Mouse (Mus musculus) T-helper 17 cell (primary cell): ENCODE results near the gene Mettl17.

ENCODE experiments used
- in situ Hi-C, 2 experiments: fragments of 300-600 bp; cut with MboI, MseI; formaldehyde crosslinking; loops; 1 replicate in 1 of 2; 2 replicates in 1 of 2; pipeline ENCODE4 v1.15.1; 2025; ENCODE audit warnings: high pct_unique_total_duplicates in 2 of 2

Gene Mettl17

DNA sequence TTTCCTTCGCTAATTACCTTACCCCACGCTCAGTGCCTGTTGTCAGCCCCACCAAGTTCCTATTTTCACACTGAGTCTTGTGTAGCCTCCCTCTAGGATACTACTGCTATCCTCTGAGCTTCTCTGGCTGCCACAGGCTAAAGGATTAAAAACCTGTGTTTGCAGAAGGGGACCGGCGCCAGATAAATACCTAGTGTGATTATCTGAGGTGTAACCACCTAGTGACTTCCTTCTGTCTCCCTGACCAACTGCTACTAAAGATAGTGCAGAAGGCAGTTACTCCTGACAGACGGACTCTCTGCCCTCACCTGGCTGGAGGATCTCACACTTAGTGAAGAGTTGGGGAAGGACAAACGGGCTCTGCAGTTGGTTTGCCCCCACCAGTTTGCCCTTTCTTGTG, 11.4 kb downstream of the Mettl17 start:
- in situ Hi-C loops, result no loop called here

DNA sequence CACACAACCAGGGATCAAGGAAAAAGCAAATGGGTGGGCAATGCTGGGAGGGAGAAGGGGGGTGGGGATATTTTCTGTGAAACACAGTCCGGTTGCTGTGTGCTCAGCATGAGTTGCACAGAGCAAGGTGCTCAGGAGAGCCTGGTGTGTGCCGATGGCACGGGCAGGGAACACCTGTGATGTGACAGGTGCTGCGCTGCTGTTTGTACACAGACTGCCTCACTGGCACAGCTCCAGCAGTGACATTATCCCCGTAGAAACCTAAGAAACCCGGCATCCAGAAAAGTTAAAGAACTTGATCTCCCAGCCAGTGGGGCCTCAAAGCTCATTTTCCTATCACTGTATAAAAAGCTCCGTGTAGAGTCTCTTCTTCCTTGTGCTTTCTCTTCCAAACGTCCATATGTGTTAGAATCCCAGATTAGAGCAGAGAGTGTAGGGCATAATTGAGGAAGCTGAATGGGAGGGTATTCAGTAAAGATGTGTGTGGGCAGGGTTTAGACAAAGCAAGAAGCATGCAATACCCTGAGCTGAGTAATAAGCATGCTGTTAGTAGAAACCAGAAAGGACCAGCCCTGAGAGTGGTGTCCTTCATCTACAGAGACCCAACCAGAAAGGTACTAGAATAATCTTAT, 12.0 kb downstream of the Mettl17 start:
- in situ Hi-C loops, result no loop called here

DNA sequence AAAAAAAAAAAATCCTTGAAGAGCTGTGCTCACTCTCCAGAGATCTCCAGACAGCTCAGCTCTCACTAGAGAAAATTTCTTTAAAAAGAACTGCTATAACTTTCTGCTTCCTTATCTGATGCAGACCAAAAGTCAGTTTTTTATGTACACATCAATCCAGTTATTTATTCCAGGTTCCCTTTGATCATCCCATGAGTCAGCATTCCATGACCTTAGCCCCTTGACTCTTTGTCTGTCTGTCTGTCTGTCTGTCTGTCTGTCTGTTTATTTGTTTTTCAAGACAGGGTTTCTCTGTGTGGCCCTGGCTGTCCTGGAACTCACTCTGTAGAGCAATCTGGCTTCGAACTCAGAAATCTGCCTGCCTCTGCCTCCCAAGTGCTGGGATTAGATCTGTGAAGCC, 14.7 kb downstream of the Mettl17 start:
- in situ Hi-C loops, result no loop called here

DNA sequence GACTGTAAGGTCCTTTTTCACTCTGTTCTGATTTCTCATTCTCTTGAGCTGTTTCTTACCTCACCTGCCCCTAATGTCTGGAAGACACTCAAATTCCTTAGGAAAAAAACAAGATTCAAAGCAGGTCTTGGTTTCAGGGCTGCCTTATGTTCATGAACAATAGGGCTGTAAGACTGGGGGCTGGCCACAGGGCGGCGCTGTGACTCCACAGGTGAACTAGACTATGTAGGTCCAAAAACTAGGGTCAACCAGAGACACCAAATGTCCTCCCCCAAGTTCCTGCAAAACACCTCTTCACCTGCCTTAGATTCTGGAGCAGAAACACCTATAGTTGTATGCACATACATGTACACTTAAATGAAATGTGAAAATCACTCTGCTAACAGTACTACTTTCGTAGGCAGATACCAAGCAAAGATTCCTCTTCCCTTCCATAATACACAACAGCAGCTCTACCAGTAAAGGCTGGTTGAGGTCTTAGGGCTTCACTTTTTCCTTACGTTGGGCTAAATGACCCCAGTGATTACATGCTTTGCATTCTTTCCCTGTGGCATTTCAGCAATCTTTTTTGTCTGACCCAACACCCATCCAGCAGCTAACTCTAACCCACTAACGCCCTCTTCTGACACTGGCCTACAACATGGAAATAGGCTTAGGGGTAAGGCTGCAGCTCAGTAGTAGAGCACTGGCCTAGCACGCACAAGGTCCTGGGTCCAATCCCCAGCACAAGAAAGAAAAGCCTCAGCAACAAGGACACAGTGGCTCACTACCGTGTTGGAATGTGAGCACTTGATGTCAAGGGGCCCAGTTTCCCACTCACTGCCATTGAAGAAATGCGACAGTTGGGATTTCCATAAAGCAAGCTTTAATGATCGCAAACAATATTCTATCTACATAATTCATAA, 18.4 kb downstream of the Mettl17 start:
- in situ Hi-C loops, result no loop called here

DNA sequence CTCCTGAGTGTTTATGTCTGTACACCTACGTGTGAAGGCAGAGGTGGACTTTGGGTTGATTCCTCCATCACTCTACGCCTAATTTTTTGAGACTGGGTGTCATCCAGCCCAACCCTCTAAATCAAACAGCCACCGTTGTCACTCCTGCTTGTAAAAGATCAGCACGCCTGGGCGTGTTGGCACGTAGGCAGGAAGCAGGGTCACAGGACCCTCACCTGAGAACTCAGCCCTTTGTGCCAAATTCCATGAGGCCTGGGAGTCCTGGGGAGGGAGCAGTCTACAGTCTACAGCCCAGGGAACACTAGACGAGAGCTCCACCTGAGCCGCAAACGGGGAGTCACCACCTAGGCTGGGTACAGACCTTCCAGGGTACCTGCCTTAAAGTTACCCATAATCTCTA, 19.1 kb downstream of the Mettl17 start:
- in situ Hi-C loops, result no loop called here

DNA sequence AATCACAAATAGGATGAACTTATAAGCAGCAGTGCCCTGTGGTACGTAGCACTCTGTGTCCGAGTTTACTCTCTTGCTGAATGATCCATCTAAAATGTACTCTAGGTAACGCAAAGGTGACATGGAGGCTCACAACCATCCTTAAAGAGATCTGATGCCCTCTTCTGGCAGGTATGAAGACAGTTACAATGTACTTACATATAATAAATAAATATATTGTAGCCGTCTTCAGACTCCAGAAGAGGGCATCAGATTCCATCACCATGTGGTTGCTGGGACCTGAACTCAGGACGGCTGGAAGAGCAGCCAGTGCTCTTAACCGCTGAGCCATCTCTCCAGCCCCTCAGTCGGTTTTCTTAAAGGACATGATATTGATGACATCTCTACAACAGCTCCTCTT, 20.1 kb downstream of the Mettl17 start:
- in situ Hi-C loops, result loop anchor here (5.0 kb wide), 1 partner anchor 103 kb away; no protein-coding TSS in a partner anchor

DNA sequence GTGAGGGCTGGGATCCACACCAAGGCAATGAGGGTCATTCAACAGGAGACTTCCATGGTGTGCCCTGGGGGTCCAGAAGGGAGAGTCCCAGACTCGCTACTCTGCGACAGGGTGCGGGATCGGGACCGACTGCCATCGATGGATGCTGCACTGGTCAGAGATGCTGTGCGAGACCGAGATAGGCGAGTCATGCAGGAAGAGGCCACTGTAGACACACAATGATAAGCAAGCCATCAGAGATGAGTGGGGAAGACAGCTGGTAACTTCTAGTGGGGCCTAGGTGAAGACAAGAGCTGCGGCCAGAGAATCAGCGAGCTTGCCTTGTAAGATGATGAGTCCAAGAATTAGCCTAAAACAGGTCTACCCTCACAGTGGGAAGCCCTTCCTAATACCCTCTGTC, 21.5 kb downstream of the Mettl17 start:
- in situ Hi-C loops, result loop anchor here (5.0 kb wide), 1 partner anchor 101 kb away; no protein-coding TSS in a partner anchor

DNA sequence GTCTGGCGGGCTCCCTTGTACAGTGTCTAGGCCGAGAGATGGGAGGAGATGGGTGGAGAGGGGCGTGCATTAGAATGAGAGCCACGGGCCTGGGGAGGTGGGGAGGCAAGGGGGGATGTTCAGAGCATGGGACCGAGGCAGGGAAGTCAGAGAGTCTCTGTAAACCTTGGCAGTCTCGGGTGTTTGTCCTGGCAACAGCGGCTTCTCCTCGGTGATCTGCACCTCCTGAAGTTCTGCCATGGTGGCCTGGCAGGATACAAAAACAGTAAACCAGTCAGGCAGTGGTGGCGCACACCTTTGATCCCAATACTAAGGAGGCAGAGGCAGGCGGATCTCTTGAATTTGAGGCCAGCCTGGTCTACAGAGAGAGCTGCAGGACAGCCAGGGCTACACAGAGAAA, 26.7 kb downstream of the Mettl17 start:
- in situ Hi-C loops, result no loop called here

DNA sequence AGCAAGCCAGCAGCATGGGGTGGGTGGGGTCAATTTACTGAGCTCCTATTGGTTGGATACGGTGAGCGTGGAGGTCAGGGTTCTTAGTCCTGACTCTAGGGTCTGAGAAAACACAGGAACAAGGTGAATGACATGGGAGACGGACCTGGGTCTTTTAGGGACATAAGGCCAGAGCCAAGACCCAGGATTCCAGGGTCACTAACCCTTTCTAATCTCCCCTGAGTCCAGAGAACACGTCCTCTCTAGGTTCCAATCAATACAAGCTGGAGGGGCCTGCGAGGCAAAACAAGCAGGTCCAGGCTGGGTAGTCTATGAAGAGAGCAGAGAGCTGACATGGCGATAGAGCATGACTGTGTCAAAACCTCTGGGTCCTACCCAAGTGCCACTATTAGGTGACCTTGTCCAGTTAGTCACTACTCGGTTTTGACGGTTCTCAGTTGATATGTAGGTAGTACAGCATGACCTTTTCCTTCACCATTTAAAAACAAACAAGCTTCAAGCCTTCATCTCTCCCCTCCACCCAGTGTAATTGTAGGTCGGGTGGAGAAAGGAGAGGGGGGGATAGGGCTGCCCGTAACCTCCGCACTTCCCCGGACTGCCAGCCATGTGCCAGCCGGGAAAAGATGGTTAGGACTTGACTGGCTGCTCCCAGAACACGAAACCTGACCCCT, 27.9 kb downstream of the Mettl17 start:
- in situ Hi-C loops, result no loop called here

DNA sequence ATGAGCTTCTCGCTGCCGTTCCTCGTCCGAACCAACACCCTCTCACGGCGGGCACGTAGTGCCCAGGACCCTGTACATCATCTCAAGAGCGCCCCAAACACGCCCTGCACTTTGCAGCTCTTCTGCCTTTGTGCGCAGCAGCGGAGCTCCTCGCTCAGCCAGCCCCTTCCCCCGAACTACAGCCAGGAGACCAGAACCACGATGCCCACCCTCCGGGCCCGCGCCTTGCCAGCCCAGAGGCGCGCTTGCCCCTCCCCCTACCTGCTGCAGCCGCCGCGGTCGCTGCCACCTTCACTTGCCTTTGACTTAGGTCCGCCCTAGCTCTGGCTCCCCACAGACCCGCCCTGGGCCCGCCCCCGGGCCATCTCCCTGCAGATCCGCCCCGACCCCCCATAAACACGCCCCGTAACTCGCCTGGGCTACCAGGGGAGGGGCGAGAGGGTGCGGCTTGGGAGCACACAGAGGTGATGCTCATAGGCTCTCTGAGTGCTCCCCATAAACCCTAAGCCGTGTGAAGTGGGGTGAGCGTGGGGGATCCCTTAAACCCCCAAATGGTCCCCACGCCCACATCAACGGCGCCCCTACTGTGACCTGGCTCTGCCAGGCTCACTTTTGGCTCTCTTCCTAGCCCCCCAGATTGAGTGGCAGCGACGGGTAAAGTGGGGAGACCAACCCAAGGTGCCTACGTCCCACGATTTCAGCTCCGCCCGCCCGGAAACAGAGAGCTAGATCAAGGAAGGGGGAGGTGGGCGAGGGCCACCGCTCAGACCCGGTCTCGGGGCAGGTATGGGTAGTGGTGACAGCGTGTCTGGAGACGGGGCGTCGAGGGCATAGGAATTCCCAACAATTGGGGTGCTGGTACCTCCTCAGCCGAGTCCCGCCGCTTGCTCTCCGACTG, 28.7 kb downstream of the Mettl17 start:
- in situ Hi-C loops, result no loop called here

DNA sequence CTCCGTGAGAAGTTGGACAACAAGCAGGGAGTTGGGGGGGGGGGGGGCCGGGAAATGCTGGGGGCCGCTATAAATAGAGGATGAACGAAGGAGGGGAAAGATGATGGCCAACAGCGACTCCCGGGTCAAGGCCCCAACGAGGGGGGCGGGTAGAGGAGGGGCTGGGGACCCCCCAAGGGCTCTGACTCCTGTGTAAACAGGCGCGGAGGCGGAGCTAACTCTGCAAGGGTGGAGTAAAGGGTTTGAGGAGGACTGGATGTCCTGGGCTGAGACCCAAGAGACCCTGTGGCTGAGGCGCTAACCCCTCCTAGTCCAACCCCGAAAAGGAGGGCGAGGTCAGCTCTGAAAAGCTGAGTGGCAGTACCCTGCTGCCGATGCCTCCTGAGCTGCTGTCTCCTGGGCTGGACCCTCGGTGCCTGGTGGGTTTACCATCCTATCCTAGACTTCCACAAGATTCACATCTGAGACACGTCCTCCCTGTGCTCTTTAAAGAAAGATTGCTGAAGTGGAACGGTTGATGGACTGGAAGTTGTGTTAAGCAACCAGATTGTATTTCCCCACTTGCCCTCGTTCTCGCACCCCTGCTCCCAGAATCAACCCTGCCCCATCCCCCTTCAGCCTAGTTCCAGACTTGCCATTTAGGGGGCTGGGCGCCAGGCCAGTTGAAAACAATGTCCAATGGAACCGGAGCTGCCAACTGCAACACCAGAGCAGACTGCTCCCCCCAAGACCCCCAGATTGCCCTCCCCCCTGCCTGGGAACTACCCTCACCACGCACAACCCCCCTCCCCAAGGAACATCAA, 29.5 kb downstream of the Mettl17 start, which contains the start of gene Ndrg2:
Gene Ndrg2, minus strand, starts transcription at position 199 of the 803 bp plus-strand sequence.
- in situ Hi-C loops, result no loop called here

DNA sequence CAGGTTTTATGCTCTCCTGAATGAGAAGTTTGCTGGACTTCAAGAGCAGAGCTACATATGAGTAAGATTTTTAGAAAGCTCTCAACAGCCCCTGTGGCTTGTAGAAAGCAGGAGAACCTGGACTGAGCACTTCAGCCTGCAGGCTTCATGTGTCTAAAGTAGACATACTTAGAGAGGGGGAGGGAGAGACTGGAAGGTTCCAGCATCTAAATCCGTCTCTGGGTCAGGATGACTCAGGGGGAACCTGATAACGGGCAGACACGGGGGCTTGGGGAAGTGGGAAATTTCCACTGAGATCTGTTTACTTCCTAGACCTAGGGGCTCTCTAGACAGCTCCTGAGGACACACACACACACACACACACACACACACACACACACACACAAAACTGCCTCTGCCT, 30.4 kb downstream of the Mettl17 start:
- in situ Hi-C loops, result no loop called here

DNA sequence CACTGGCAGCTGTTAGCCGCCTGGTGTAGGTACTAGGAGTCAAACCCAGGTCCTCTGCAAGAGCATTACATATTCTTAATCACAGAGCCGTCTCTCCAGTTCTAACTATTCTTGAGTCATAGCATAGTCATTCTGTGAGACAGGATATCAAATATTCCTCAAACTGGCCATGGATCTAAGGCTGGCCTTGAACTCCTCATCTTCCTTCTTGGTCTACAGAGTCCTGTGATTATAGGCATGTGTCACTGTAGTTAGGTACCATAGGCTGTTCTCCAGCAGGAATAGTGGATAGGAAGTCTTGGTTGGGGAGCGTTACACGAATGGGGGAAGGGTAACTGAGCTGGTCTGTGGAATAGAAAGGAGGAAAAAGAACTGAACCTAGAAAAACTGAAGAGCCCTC, 31.9 kb downstream of the Mettl17 start:
- in situ Hi-C loops, result no loop called here

DNA sequence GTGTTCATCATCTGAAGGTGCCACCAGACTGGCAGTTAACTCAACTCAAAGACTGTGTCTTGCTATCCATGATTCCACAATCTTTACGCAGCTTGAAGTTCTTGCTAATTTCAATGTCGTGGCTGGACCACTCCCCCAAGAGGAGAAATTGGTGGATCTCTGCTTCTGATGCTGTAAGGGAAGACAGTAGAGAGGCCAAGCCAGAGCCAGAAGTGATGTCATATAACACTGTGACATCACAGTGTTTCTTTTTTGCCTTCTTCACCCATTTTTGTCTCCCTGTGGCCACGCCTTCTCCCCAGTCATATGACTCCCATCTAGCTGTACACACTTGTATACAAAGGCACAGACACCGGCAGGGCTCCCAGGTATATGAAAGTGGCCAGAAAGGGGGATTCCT, 33.5 kb downstream of the Mettl17 start, which contains the start of gene Tppp2:
Gene Tppp2, plus strand, starts transcription at position 301 of the 400 bp plus-strand sequence.
- in situ Hi-C loops, result no loop called here

DNA sequence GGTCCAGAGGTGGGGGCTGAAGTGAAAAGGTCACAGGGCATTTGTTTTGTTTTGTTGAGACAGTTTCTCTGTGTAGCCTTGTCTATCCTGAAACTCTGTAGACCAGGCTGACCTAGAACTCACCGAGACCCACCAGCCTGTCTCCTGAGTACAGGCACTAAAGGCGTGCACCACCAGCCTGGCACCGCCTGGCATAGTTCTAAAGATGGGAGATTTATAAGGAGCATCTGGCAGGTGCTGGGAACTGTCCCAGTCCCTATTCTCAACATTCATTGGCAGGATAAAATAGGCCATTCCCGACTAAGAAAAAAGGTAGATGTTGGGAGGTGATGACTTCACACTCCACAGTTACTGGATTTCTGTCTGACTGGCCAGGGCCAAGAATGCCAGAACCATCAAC, 34.3 kb downstream of the Mettl17 start:
- in situ Hi-C loops, result no loop called here

DNA sequence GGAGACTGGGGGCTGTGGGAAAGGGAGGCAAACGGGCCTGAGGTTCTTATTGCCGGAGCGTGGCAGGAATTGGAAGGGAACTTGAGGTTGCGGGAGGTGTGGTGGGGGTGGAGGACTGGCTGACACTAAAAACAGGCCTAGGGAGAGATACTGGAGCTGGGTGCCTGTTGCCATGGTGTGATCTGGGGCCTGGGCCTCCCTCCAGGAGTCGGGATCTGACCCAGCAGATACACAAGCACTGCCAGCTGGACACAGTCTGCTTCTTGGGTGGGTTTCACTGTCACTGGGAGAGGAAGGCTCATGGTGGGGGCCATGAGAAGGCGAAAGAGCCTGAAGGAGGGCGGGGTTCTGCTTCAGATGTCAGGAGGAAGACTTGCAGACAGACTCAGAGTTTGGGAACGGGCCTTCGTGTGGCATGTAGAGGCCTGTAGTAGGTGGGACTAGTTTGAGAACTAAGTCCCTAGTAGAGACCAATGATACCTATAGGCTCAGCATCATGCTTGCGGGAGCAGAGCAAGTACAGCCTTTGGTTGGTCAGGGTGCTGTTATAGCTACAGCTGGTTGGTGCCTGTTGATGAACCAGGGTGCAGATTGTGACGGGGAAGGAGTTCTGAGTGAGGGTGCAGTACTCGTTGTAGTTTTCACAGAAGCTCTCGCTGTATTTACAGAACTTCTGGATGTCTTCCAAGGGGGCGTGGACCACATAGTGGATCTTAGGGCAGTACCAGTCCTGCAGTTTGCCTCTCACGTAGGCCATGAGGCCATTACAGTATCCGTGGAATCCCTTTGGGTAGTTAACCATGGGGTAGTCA, 37.3 kb downstream of the Mettl17 start:
- in situ Hi-C loops, result loop anchor here in 1 of 2 experiments (10.0 kb wide), 1 partner anchor 447 kb away; no protein-coding TSS in a partner anchor

DNA sequence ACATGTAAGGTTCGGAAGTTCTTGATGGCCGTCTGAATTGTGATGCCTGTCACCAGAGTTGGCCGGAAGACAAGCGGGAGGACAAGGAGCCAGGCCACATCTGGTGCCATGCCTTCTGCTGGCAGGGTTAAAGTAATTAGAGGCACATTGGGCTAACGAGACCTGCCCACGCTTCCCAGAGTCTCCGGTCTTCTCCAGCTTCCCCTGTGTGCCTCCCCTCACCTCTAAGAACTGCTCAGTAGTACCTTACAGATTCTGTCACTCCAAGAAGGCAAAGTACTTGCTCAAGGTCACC, 37.9 kb downstream of the Mettl17 start, which contains the start of gene Rnase13:
Gene Rnase13, minus strand, starts transcription at position 203 of the 295 bp plus-strand sequence.
- in situ Hi-C loops, result loop anchor here in 1 of 2 experiments (10.0 kb wide), 1 partner anchor 448 kb away; no protein-coding TSS in a partner anchor

DNA sequence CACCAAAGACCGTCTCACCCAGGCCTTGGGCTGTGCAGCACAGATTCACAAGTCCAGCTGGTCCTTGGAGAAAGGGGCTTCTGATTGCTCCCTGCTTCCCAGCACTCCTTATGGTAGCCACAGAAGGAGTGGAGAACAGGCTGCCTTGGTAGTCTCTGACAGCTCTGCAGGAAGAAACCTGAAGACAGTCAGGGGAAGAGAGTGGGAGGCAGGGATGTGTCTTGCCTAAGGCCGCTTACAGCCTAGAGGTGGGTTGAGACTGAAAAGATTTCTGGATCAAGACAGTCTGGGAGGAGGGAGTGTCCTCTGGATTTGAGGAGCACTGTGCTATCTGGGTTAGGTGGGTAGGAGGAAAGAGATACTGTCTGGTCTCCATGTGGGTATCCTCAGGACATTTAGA, 38.3 kb downstream of the Mettl17 start:
- in situ Hi-C loops, result loop anchor here in 1 of 2 experiments (10.0 kb wide), 1 partner anchor 448 kb away; no protein-coding TSS in a partner anchor

DNA sequence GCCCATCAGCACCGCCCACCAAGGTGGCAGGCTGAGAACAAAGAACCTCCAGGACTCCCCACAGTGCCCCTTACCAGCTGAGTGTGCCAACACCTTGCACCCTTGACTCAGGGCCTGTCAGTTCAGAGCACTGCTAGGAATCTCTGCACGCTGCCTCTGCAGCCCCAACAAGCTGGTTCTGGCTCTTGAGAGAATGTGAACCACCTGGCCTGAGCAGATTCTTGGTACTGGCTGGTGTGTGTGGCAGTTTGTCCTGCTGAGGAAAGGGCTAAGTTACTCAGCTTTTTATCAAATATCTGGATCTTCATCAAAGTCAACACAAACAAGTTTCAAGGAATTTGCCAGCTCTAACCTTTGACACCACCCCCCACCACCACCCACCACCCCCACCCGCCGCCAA, 38.9 kb downstream of the Mettl17 start:
- in situ Hi-C loops, result loop anchor here in 1 of 2 experiments (10.0 kb wide), 1 partner anchor 449 kb away; no protein-coding TSS in a partner anchor
